Mouse (Mus musculus) hindbrain, postnatal 0 days (tissue): ENCODE measurements around the gene Gm21887. TPM values are rescaled to one million over a fixed set of nuclear protein-coding genes. Genes with fewer than 3 reads are reported as not detected.
"Not testable (repeated sequence)": the region's sequence is repeated elsewhere in the genome, so short reads cannot be mapped to it uniquely, and the experiment has no call there.

Source experiments
- ATAC-seq: fragments of 200-750 bp; cut with Nextera tagmentation; 2 replicates; pipeline ENCODE4 v1.8.0; 2017; ENCODE audit warnings: mild to moderate bottlenecking, moderate TSS enrichment, moderate library complexity
- DNase-seq: peaks from one replicate; pipeline ENCODE4 v3.0.0-alpha.2; 2015; ENCODE audit warnings: low spot score
- H3K27ac ChIP-seq: fragments of 300-500 bp; sonication (generic); 2 replicates; pipeline ENCODE4 v1.5.1; 2014; ENCODE audit warnings: mild to moderate bottlenecking
- H3K27me3 ChIP-seq: fragments of 300-500 bp; sonication (generic); 2 replicates; pipeline ENCODE4 v1.6.1; 2014; ENCODE audit warnings: low read length, mixed read lengths; ENCODE audit not compliant: insufficient read depth
- H3K36me3 ChIP-seq: fragments of 300-500 bp; sonication (generic); 2 replicates; pipeline ENCODE4 v1.6.1; 2014; ENCODE audit warnings: low read length, mixed read lengths; ENCODE audit not compliant: insufficient read depth
- H3K4me1 ChIP-seq: fragments of 300-500 bp; sonication (generic); 2 replicates; pipeline ENCODE4 v1.6.1; 2014; ENCODE audit warnings: antibody characterized with exemption, low read length, mixed read lengths; ENCODE audit not compliant: insufficient read depth
- H3K4me2 ChIP-seq: fragments of 300-500 bp; sonication (generic); 2 replicates; pipeline ENCODE4 v1.6.1; 2014; ENCODE audit warnings: low read depth, mild to moderate bottlenecking, low read length, moderate library complexity, mixed read lengths
- H3K4me3 ChIP-seq: fragments of 300-500 bp; sonication (generic); 2 replicates; pipeline ENCODE4 v1.5.1; 2014; ENCODE audit warnings: low read length
- H3K9ac ChIP-seq: fragments of 300-500 bp; sonication (generic); replicated peaks from 2 replicates; pipeline ENCODE4 v1.6.1; 2014; ENCODE audit warnings: mild to moderate bottlenecking, low read length, moderate library complexity, mixed read lengths
- H3K9me3 ChIP-seq: fragments of 300-500 bp; sonication (generic); 2 replicates; pipeline ENCODE4 v1.6.1; 2016; ENCODE audit warnings: low read length, mixed read lengths
- CTCF ChIP-seq: IDR thresholded peaks from 2 replicates; pipeline ENCODE4 v1.5.1; 2016; ENCODE audit warnings: antibody characterized with exemption, control low read depth, low read depth
- WGBS: fragments of 180-500 bp; shearing (Covaris S2); extraction: QIAGEN DNeasy Blood & Tissue Kit; methylation state at CpG from one replicate; pipeline ENCODE4 v1.1.7; 2014; 5-methylcytosine and 5-hydroxymethylcytosine counted together
- polyA plus RNA-seq: library from polyadenylated mRNA; unstranded; fragments of >200 nt; fragmentation: Nextera tagmentation; extraction: Ambion mirVana; gene quantifications from 2 replicates; pipeline ENCODE4 v1.2.1, GENCODE M21; 2015
- total RNA-seq: library from RNA; depleted of rRNA; stranded (reverse); fragments of >200 nt; gene quantifications from 2 replicates; pipeline ENCODE4 v1.2.3, GENCODE M21; 2014; rRNA removed

Gm21887 gene
- total and polyA plus RNA-seq, 2 experiments from 2014 or later: 8.3 to 194 TPM

- ATAC-seq: 0 out of 2 replicates have a peak, but pooled peaks have one; percentile 30
- 49% methylated on average over 15 of the region's 15 CpGs for WGBS
Observed at GRCm38 (mm10) chrX:170021750-170022461, 12.4 kb downstream of the Gm21887 start.

More at GRCm38 (mm10) chrX:170021750-170022461, 12.4 kb downstream of the Gm21887 start:
- H3K36me3 ChIP-seq, H3K4me1 ChIP-seq, H3K27me3 ChIP-seq, H3K27ac ChIP-seq, H3K4me3 ChIP-seq, H3K9ac ChIP-seq, H3K4me2 ChIP-seq: not testable (repeated sequence)
- H3K9me3 ChIP-seq: peaks cover 12% of the 10 kb centered on the region; the same call in 1 of the 2 replicates
- peak; percentile 88 for DNase-seq
- TF ChIP-seq CTCF: peak; percentile 87

Other genes with a start within 250 kb of the Gm21887 start
- gene 4933400A11Rik, start 230.0 kb upstream of the Gm21887 start, total RNA-seq: not detected in 2 replicates
- not detected in 2 replicates for gene 4933400A11Rik, start 230.0 kb upstream of the Gm21887 start, polyA plus RNA-seq